Mouse (Mus musculus) stomach, postnatal 0 days (tissue): ENCODE results near the gene Ago1.

Experiments used
- CTCF ChIP-seq: IDR thresholded peaks from 2 replicates; pipeline ENCODE4 v1.5.1; 2016; ENCODE audit warnings: antibody characterized with exemption, low read depth, mild to moderate bottlenecking, moderate library complexity
- EP300 ChIP-seq: optimal IDR thresholded peaks from 2 replicates; pipeline ENCODE3; 2016; ENCODE audit warnings: antibody characterized with exemption

DNA sequence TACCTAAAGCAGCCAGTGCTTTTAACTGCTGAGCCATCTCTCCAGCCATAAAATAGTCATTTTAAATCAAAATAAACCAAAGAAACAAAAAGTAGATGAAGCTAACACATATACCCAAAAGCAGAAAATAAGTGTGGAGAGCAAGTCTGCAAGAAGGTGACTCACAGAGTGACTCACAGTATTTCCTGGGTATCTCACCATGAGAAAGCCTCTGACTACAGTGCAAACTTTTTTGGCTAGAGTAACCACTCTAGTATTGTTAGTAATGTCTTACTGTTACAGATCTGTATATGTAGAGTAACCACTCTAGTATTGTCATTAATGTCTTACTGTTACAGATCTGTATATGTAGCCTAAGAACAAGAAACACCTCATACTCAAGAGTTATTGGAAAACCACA, 52.7 kb downstream of the Ago1 start:
- TF ChIP-seq CTCF (no peak), EP300 (no peak)
